In the genomic region with DNA sequence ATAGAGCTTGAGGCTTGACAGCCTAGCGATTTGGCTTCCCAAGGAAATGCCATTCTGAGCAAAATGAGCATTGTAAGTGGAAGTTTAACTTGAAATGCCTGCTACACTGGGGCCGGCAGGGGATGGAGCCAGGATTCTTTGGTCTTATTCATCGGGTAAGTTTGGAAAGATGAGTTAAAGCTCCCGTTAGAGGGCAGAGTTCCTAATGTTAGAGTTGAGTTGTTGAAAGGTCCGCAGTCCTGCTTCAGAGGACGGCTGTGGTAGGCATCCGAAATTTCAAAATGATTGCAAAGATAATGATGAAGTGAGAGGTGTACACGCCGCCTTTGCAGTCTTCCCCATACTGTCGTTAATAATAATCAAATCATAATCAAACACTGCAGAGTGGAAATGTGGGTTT, we compare ENCODE assay signal across 27 mouse cellular contexts. TPM values are rescaled to one million over a fixed set of nuclear protein-coding genes. Genes with fewer than 3 reads are reported as not detected.
A peak's percentile ranks its signal among the peaks of the same experiment; 100 is the strongest.
DNase-seq lines count a peak whose midpoint lies in the region; ATAC-seq and TF ChIP-seq lines count a peak whose summit lies in the region.
"Had no signal": no experiment of that assay in that cellular context is flagged by ENCODE, and none has a peak within 500 bp of the region (broad histone marks: within the 10 kb centered on the region; RNA-seq: fewer than 3 reads in every experiment).

No protein-coding gene starts in this region.

- no peaks in the 10 kb centered on the region for H3K4me1 ChIP-seq in lung, embryonic 14.5 days (ENCODE audit: insufficient read depth)
- H3K4me1 ChIP-seq in ES-Bruce4 (ENCODE audit: control insufficient read depth, insufficient read depth, low read length) = no peaks in the 10 kb centered on the region
- H3K4me1 ChIP-seq in midbrain, embryonic 11.5 days (ENCODE audit: control insufficient read depth, insufficient read depth, low read length) = no peaks in the 10 kb centered on the region
- H3K4me1 ChIP-seq: embryonic facial prominence, embryonic 10.5 days; forebrain, embryonic 12.5 days; forebrain, embryonic 15.5 days; hindbrain, embryonic 12.5 days had no signal

- H3K9ac ChIP-seq in lung, embryonic 14.5 days = no peak overlapping the region
- no peak overlapping the region for H3K9ac ChIP-seq in ES-Bruce4 (ENCODE audit: low read depth, poor library complexity, severe bottlenecking)
- no peak overlapping the region for H3K9ac ChIP-seq in midbrain, embryonic 11.5 days (ENCODE audit: low read length)
- H3K9ac ChIP-seq: embryonic facial prominence, embryonic 13.5 days; forebrain, embryonic 12.5 days; forebrain, embryonic 15.5 days; hindbrain, embryonic 12.5 days; hindbrain, embryonic 15.5 days had no signal

- DNase-seq in lung, embryonic 14.5 days = peak; percentile 39
- no peak for DNase-seq in lung, postnatal 25 days (ENCODE audit: low spot score)
- DNase-seq in lung, postnatal 36 days = peak; percentile 17
- no peak for DNase-seq in lung, adult 18-20 months
- peak; percentile 59 for DNase-seq in R1 (ENCODE audit: low read depth, low spot score)
- DNase-seq in midbrain, embryonic 11.5 days (ENCODE audit: low spot score, missing footprints) = no peak
- DNase-seq: adrenal gland, adult 2 months; adrenal gland, postnatal 14 days; cerebellum, adult 11 months; cerebellum, adult 2 months; cerebellum, adult 9-11 months; cerebellum, postnatal 25 days; embryo, embryonic 11 days; gastrocnemius, postnatal 25 days had no signal

- no peaks in the 10 kb centered on the region for H3K9me3 ChIP-seq in lung, embryonic 14.5 days (ENCODE audit: low read depth, low read length)
- no peaks in the 10 kb centered on the region for H3K9me3 ChIP-seq in ES-Bruce4 (replicated peaks; ENCODE audit: control insufficient read depth, insufficient read depth, low read length, poor library complexity, severe bottlenecking)
- H3K9me3 ChIP-seq in midbrain, embryonic 11.5 days (ENCODE audit: control insufficient read depth, low read length) = no peaks in the 10 kb centered on the region
- H3K9me3 ChIP-seq: embryonic facial prominence, embryonic 10.5 days; embryonic facial prominence, embryonic 13.5 days; forebrain, embryonic 12.5 days; forebrain, embryonic 15.5 days; hindbrain, embryonic 12.5 days; hindbrain, embryonic 15.5 days had no signal

- ATAC-seq in lung, embryonic 14.5 days (ENCODE audit: insufficient read depth) = no peak
- no peak for ATAC-seq in megakaryocyte-erythroid progenitor cell, adult 5-6 weeks (replicated peaks; ENCODE audit: low FRiP score, low TSS enrichment, poor library complexity, severe bottlenecking)
- no peak for ATAC-seq in midbrain, embryonic 11.5 days (ENCODE audit: low FRiP score)
- ATAC-seq: CD4-positive, CD25-positive, alpha-beta regulatory T cell, adult 4 months; forebrain, embryonic 15.5 days; Patski had no signal

- TF ChIP-seq EP300 in ES-Bruce4 (IDR thresholded peaks at IDR 0.05; ENCODE audit: insufficient read depth, low read depth, low read length) = no peak

- no peak overlapping the region for H3K4me3 ChIP-seq in lung, embryonic 14.5 days (ENCODE audit: low read depth, low read length)
- H3K4me3 ChIP-seq in ES-Bruce4 (ENCODE audit: low read depth, low read length) = peak overlapping the region; percentile 45; the same call in 1 of the 2 replicates
- H3K4me3 ChIP-seq in midbrain, embryonic 11.5 days (ENCODE audit: low read depth, low read length) = no peak overlapping the region
- H3K4me3 ChIP-seq: embryonic facial prominence, embryonic 10.5 days; embryonic facial prominence, embryonic 13.5 days; erythroblast, embryonic 14.5 days; forebrain, embryonic 12.5 days; forebrain, embryonic 15.5 days; hindbrain, embryonic 12.5 days; hindbrain, embryonic 15.5 days had no signal

- TF ChIP-seq CTCF in lung, embryonic 14.5 days (IDR thresholded peaks at IDR 0.05; ENCODE audit: low read depth) = no peak
- TF ChIP-seq CTCF in ES-Bruce4 (IDR thresholded peaks at IDR 0.05; ENCODE audit: low read depth, low read length) = no peak

- WGBS in lung, embryonic 14.5 days = 64% methylated on average over 10 of the region's 10 CpGs
- 90% methylated on average over 10 of the region's 10 CpGs for WGBS in midbrain, embryonic 11.5 days

- no peak overlapping the region for H3K27ac ChIP-seq in lung, embryonic 14.5 days (ENCODE audit: low read depth)
- peak overlapping the region; percentile 54; the same call in 1 of the 2 replicates for H3K27ac ChIP-seq in ES-Bruce4 (ENCODE audit: insufficient read depth, low read length)
- H3K27ac ChIP-seq in midbrain, embryonic 11.5 days (ENCODE audit: low read depth, low read length) = no peak overlapping the region
- H3K27ac ChIP-seq: embryonic facial prominence, embryonic 10.5 days; embryonic facial prominence, embryonic 13.5 days; forebrain, embryonic 12.5 days; forebrain, embryonic 15.5 days; hindbrain, embryonic 12.5 days; hindbrain, embryonic 15.5 days had no signal

- no peak for TF ChIP-seq POLR2A in ES-Bruce4 (IDR thresholded peaks at IDR 0.05; ENCODE audit: insufficient read depth, low read length)

- peaks cover 37% of the 10 kb centered on the region for H3K36me3 ChIP-seq in lung, embryonic 14.5 days (ENCODE audit: insufficient read depth)
- peaks cover 10% of the 10 kb centered on the region for H3K36me3 ChIP-seq in ES-Bruce4 (ENCODE audit: control insufficient read depth, insufficient read depth, low read length, poor library complexity, severe bottlenecking)
- H3K36me3 ChIP-seq in midbrain, embryonic 11.5 days (ENCODE audit: control insufficient read depth, insufficient read depth, low read length) = peaks cover 2% of the 10 kb centered on the region; the same call in 1 of the 2 replicates
- H3K36me3 ChIP-seq: G1E had no signal

- H3K4me2 ChIP-seq in lung, embryonic 14.5 days = no peak overlapping the region
- no peak overlapping the region for H3K4me2 ChIP-seq in midbrain, embryonic 11.5 days
- H3K4me2 ChIP-seq: embryonic facial prominence, embryonic 13.5 days; forebrain, embryonic 12.5 days; forebrain, embryonic 15.5 days; heart, embryonic 11.5 days; hindbrain, embryonic 12.5 days; hindbrain, embryonic 15.5 days had no signal

- no peaks in the 10 kb centered on the region for H3K27me3 ChIP-seq in lung, embryonic 14.5 days (ENCODE audit: insufficient read depth, low read length)
- H3K27me3 ChIP-seq in ES-Bruce4 (ENCODE audit: control insufficient read depth, insufficient read depth, low read length, poor library complexity, severe bottlenecking) = no peaks in the 10 kb centered on the region
- H3K27me3 ChIP-seq in midbrain, embryonic 11.5 days (ENCODE audit: control insufficient read depth, insufficient read depth, low read length) = no peaks in the 10 kb centered on the region
- H3K27me3 ChIP-seq: embryonic facial prominence, embryonic 13.5 days; forebrain, embryonic 12.5 days; forebrain, embryonic 15.5 days; hindbrain, embryonic 12.5 days; hindbrain, embryonic 15.5 days; Patski had no signal

RNA-seq across cellular contexts. Expression of a gene that starts 27.4 kb away (rescaled TPM):
- 645 and 660 TPM in 2 replicates for polyA plus RNA-seq in lung, embryonic 14.5 days (2014; fragmentation: Nextera tagmentation; extraction: Ambion mirVana)
- polyA plus RNA-seq in ES-Bruce4 (2011; ENCODE audit: insufficient read depth, insufficient read length, low read depth, missing spikeins) = 258 and 261 TPM in 2 replicates
- total RNA-seq in megakaryocyte-erythroid progenitor cell, adult 5-6 weeks (2014; fragmentation: Nextera tagmentation) = 75.8 and 78.0 TPM in 2 replicates
- total RNA-seq in megakaryocyte-erythroid progenitor cell, adult 5-6 weeks (2017) = 104 and 116 TPM in 2 replicates
- 494 and 495 TPM in 2 replicates for polyA plus RNA-seq in midbrain, embryonic 11.5 days (2014; fragmentation: Nextera tagmentation; extraction: Ambion mirVana)

Comparison
In these comparisons a context has a peak if more than half of its experiments do, and no peak if none do; other contexts are left out.
1. DNase-seq: peak in lung, embryonic 14.5 days (single experiment), lung, postnatal 36 days (single experiment) and R1 (single experiment); none in lung, postnatal 25 days (single experiment), lung, adult 18-20 months (0 of 2) and midbrain, embryonic 11.5 days (single experiment).